Mouse (Mus musculus) urinary bladder, postnatal 14 days (tissue): ENCODE data around the gene Slc22a7.

Experiments
- DNase-seq: peaks from one replicate; pipeline ENCODE4 v3.0.0; 2021; ENCODE audit warnings: low spot score

Gene Slc22a7

DNA sequence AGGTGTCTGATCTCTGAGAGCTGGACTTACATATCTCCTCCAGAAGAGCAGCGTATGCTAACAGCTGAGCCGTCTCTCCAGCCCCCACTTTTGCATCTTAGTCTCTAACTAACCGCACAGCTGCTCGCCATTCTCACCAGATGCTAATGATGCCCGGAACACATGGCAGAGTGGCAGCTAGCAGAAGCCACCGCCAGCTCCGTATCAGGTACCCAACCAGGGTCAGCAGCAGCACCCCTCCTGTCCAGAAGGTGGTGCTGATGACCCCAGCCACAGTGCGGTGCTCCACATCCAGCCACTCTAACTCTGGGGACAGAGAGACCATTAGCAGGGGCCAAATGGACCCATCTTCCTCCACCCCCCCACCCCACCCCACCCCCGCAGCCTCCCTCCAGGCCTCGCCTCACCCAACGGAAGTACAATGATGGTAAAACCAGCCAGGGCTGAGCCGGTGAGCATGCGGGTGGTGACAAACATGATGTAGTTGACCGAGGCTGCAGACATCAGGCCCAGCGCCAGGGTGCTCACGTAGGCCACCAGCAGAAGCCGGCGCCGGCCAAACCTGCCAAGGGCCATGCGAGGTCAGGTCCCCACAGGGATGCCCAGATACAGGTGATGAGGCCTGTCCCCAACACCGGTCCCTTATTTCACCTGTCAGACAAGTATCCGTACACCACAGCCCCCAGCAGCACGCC lies 1.4 kb downstream of the Slc22a7 start:
- DNase-seq: peak; percentile 36

DNA sequence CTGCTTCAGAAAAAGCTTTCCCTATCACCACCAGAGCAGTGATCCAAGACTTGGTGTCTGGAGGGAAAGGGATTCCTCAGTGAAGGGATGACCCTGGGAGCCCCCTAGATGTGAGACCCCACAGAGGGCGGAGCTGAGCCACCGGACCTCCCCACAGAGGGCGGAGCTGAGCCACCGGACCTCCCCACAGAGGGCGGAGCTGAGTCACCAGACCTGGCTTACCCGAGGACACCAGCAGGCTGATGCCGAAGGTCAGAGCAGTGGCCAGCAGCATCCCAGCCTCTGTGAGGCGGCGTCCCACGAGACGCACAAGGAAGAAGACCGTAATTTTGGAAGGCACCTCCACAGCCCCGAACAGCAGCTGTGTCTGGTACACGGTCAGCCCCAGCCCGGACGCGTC lies 4.6 kb downstream of the Slc22a7 start:
- DNase-seq: no peak

DNA sequence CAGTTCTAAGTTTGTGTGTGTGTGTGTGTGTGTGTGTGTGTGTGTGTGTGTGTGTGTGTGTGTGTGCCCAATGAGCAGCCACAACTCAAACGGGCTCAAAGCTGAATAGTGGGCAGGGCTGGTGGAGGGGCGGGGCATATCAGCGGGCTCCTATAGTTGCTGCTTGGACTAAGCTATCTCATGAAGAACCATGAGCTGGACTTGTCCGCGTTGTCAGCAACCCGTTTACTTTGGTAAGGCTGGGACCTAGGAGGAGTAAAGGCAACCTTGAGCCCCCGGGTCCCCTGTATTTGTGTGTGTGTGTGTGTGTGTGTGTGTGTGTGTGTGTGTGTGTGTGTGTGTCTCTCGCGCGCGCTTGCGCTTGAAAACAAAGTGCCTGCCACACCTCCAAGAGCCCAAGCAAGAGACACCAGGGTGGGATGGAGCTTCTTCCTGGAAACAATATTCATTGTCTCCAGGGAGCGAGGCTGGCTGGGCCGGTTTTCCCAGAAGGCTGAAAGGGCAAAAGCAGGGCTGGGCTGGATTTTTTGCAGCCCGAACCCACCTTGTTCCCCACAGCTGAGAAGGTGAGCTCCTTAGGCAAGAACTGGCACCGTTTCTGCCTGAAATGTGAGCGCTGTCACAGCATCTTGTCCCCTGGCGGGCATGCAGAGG lies 9.4 kb downstream of the Slc22a7 start, which contains the start of gene Crip3:
Crip3 (plus strand) TSS at position 166 of the 654 bp plus-strand sequence.
- no peak for DNase-seq

DNA sequence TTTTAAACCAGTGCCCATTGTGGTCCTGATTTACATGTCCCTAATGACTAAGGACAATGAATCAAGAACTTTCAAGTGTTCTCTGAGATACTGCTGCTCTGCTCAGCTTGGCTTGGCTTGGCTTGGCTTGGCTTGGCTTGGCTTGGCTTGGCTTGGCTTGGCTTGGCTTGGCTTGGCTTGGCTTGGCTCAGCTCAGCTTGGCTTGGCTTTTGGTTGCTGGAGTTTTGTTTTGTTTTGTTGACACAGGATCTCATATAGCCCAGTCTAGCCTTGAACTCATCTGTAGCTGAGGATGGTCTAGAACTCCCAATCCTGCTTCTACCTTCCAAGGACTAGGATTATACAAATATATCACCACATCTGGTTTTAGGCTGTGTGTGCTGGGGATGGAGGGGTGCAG lies 11.8 kb downstream of the Slc22a7 start:
- DNase-seq: no peak

DNA sequence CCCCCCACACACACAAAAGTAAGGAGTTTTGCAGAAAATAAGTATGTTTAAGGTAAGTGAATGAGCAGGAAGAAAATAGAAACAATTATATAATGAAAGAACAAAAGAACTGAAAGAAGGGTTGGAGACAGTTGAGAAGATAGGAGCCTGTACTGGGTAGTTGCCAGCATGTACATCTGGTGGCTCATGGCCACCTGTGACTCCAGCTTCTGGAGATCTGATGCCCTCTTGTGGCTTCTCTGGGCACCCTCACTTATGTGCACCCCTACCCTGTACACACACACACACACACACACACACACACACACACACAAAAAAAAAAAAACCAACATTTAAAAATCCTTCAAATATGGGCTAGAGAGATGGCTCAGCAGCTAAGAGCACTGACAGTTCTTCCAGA lies 18.5 kb downstream of the Slc22a7 start:
- no peak for DNase-seq

DNA sequence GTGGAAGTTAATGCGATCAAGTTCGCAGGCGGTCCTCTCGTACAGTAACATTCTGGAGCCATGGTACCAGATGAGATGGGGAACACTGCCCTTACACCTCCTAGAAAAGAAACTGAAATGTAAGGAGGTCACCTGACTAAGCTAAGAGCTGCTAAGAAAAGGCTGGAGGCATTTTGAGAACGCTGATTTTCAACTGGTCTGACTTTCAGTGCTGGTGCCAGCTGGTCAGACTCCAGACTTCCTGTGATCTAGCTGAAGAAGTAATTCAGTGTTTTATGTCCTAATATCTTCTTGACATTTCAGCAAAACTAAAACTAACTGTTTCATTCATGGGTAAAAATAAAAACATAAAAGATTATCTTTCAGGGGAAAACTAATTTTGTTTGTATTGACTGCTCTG lies 19.6 kb downstream of the Slc22a7 start:
- no peak for DNase-seq

DNA sequence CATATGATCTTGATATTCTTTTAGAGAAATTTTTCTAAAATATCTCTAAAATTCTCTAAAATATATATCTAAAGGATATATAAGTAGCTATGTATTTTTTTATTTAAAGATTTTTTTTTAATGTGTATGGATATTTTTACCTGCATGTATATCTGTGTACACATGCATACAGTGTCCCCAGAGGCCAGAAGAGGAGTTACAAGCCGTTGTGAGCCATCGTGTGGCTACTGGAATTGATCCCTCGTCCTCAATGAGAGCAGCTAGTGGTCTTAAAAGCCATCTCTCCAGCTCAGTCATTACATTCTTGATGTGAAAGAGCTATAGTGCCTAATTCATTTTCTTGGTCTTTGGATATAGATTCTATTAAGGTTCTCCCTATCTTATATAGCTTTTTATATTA lies 29.8 kb downstream of the Slc22a7 start:
- no peak for DNase-seq

DNA sequence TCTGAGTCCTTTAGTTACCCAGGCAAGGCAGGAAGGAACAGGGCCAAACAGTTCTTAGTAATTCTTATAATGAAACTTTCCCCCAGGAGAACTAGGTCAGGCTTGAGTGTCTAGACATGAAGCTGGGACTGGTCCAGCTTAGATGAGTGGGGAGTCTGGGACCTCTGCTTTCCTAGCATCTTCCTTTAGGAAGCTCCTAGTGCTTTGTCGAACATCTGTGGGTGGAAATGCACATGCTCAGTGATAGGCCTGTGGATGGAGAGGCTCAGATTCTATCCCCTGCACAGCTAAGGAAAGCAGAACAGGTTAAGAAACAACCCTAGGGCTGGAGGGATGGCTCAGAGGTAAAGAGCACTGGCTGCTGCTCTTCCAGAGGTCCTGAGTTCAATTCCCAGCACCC lies 43.6 kb downstream of the Slc22a7 start:
- no peak for DNase-seq

DNA sequence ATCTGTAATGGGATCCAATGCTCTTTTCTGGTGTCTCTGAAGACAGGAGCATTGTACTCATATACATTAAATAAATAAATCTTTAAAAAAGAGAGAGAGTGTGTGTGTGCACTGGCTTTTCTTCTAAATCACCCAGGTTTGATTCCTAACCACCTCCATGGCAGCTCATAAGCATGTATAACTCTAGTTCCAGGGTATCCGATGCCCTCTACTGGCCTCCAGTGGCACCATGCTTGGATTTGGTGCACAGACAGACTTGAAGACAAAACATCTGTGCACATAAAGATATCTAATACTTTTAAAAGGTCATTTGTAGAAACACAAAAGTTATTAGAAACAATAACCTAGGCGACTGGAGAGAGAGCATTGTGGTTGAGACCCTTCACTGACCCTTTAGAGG lies 45.2 kb downstream of the Slc22a7 start:
- peak; percentile 35 for DNase-seq

DNA sequence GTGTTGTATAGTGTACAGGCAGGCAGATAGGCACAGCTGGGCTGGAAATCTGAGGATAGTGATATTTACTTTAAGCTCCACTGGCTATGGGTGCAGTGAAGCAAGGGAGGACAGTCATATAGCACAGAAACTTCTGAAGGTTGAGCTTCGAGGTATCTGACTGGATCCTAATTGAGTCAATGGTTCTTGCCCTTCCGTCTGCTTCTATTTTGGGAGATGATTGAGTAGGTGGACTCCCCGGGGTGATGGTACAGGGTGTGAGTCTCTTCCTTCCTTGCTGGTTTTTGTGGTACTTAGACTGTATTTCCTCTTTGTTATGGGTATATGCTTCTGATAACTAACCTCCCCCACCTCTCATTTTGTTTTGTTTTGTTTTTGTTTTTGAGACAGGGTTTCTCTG lies 50.1 kb downstream of the Slc22a7 start:
- no peak for DNase-seq

DNA sequence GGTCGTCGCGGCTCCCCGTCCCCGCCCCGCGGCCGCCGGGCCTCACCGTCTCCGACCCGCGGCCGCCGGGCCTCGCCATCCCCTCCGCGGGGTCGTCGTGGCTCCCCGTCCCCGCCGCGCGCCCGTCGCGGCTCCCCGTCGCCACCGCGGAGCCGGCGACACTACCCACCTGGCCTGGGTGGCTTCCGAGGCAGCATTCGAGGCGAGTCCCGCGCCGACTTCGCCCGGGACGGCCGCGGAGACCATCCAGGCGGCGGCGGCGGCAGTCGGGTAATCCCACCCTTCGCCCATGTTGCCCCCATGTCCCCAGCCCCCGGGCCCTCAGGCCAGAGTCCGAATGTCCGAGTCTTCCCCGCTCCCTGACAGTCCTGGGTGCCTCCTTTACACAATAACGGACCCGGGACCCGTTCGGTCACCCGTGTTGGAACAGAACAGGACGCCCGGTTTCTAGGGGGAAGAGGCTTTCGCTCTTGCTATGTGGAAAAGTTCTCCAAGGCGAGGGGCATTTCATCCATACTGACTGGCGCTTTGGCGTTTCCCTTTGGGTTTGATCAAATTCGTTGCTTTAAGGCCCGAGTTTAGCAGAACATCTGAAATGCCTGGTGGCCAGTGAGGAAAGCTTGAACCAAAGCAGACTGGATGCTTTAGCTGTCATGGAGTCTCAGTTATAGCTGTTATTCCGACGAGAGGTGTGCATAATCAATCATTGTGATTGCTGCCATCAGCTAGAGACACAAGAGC lies 54.0 kb downstream of the Slc22a7 start:
- DNase-seq: peak; percentile 20

DNA sequence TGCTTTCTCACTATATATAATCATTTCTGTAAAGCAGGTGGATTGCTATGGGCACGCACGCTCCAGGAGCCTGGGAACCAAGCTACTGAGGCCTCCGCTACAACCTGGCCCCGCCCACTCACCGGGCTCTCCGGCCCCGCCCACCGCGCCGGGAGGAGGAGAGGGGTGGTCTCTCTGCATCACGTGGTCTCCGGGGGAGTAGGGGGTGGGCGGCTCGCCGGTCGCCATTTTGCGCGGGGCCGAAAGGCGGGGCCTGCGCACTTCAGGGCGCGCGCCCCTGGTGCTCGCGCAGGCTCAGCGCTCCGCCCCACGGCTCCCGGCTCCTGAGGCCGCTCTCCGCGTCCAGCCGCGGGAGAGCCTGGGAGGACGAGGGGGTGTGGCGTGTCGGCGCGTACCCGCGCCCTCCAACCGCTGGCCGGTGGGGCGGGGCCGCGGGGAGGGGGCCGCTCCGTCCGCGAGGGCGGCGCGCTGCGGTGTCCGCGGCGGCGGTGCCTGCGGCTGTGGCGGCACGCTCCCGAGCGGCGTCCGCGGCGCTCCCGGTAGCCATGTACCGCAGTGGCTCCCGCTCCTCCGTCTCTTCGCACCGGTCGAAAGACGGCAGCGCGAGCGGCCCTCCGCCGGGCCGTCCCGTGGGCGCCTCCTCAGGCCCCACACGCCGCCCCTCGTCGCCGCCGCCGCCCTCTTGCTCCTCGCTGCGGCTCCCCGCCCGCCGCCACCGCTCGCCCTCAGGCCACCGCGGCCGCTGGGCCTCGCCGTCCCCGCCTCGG lies 54.8 kb downstream of the Slc22a7 start, which contains the start of gene Zfp318:
Zfp318 (plus strand) TSS at position 438 of the 767 bp plus-strand sequence.
- DNase-seq: peak; percentile 97
